Mouse (Mus musculus): ENCODE data around the gene Caprin1. TPM values are rescaled to one million over a fixed set of nuclear protein-coding genes. Genes with fewer than 3 reads are reported as not detected.

The Caprin1 gene
- polyA plus RNA-seq, 1 experiment from 2014 or later: 69.2 TPM

DNA sequence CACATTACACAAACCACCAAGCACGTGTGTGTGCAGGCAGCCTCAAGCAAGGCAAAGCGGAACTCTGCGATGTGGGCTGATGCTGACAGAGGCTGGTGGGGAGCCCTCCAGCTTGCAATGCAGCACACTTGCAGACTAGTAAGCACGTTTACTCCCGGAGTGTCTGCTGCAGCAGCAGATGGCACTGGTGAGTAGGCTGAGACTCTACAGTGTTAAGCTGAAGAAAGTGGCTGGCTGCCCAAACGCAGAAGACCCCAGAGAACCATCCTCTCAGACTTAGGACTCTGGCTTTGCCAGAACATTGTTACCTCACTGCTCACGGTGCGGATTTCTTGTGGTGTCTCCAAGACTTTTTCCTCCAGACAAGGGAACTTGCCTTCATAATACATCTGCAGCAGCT, 66.5 kb downstream of the Caprin1 start:
- H3K4me2 ChIP-seq (ENCODE audit: low read depth, low read length): no peak overlapping the region
- H3K36me3 ChIP-seq (replicated peaks; ENCODE audit: insufficient read depth, low read length): peaks cover 54% of the 10 kb centered on the region
- no peak for DNase-seq
- H3K4me1 ChIP-seq (ENCODE audit: insufficient read depth): no peaks in the 10 kb centered on the region
- ATAC-seq: no peak
- no peak overlapping the region for H3K4me3 ChIP-seq (ENCODE audit: low read depth, low read length)
- no peak overlapping the region for H3K27ac ChIP-seq (ENCODE audit: low read depth)
- TF ChIP-seq CTCF (IDR thresholded peaks at IDR 0.05; ENCODE audit: low read depth): no peak
- no peak for TF ChIP-seq EP300 (IDR thresholded peaks at IDR 0.05; ENCODE audit: low read depth)
- 89% methylated on average over 8 of the region's 8 CpGs for WGBS (ENCODE audit: insufficient replicate concordance)
- no peaks in the 10 kb centered on the region for H3K9me3 ChIP-seq (ENCODE audit: low read length)
- no peaks in the 10 kb centered on the region for H3K27me3 ChIP-seq (ENCODE audit: insufficient read depth, low read length)
- H3K9ac ChIP-seq (replicated peaks): no peak overlapping the region

DNA sequence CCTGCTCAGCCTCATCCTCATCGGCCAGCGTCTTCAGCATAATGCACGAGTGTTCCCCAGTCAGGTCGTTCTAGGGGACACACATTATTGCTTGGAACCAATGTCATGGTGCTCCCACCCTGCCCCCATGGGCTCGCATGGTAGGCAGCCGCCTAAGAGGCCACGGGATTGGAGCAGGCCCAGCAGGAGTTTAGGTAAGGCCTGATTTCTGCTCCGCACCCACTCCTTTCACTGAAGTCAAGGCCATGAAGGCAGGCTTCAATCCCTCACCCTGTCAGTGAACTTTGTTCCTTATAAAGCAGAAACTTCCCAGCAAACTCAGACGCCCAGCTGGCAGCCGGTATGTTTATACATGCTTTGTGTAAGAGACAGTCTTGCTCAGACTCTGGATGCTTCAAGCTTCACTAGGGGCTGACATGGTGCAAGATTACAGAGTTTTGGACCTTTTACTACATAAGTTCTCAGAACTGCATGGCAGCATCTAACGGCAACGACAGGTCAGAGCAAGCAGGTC, 69.4 kb downstream of the Caprin1 start:
- WGBS (ENCODE audit: insufficient replicate concordance): 75% methylated on average over 12 of the region's 12 CpGs
- H3K4me2 ChIP-seq (ENCODE audit: low read depth, low read length): no peak overlapping the region
- H3K27me3 ChIP-seq (ENCODE audit: insufficient read depth, low read length): no peaks in the 10 kb centered on the region
- ATAC-seq: peak; percentile 59; the same call in 1 of the 2 replicates
- H3K9me3 ChIP-seq (ENCODE audit: low read length): no peaks in the 10 kb centered on the region
- TF ChIP-seq EP300 (IDR thresholded peaks at IDR 0.05; ENCODE audit: low read depth) (no peak), CTCF (IDR thresholded peaks at IDR 0.05; ENCODE audit: low read depth) (no peak)
- H3K9ac ChIP-seq (replicated peaks): no peak overlapping the region
- no peak for DNase-seq
- H3K36me3 ChIP-seq (replicated peaks; ENCODE audit: insufficient read depth, low read length): peaks cover 46% of the 10 kb centered on the region
- no peaks in the 10 kb centered on the region for H3K4me1 ChIP-seq (ENCODE audit: insufficient read depth)
- H3K27ac ChIP-seq (ENCODE audit: low read depth): peak overlapping the region; percentile 49; the same call in 1 of the 2 replicates
- H3K4me3 ChIP-seq (ENCODE audit: low read depth, low read length): no peak overlapping the region

- ATAC-seq (no peak), DNase-seq (no peak)
- H3K4me1 ChIP-seq (ENCODE audit: insufficient read depth): no peaks in the 10 kb centered on the region
- TF ChIP-seq EP300 (IDR thresholded peaks at IDR 0.05; ENCODE audit: low read depth): no peak
- no peak for TF ChIP-seq CTCF (IDR thresholded peaks at IDR 0.05; ENCODE audit: low read depth)
- 64% methylated on average over 2 of the region's 2 CpGs for WGBS (ENCODE audit: insufficient replicate concordance)
- no peak overlapping the region for H3K4me3 ChIP-seq (ENCODE audit: low read depth, low read length)
- no peaks in the 10 kb centered on the region for H3K27me3 ChIP-seq (ENCODE audit: insufficient read depth, low read length)
- no peak overlapping the region for H3K4me2 ChIP-seq (ENCODE audit: low read depth, low read length)
- no peak overlapping the region for H3K27ac ChIP-seq (ENCODE audit: low read depth)
- H3K36me3 ChIP-seq (replicated peaks; ENCODE audit: insufficient read depth, low read length): peaks cover 39% of the 10 kb centered on the region
- H3K9ac ChIP-seq (replicated peaks): no peak overlapping the region
- H3K9me3 ChIP-seq (ENCODE audit: low read length): no peaks in the 10 kb centered on the region
Observed at GRCm38 (mm10) chr2:103724521-103724920, 72.9 kb downstream of the Caprin1 start.

- peaks cover 27% of the 10 kb centered on the region for H3K36me3 ChIP-seq (replicated peaks; ENCODE audit: insufficient read depth, low read length)
- ATAC-seq: no peak
- no peaks in the 10 kb centered on the region for H3K9me3 ChIP-seq (ENCODE audit: low read length)
- no peak for TF ChIP-seq EP300 (IDR thresholded peaks at IDR 0.05; ENCODE audit: low read depth)
- TF ChIP-seq CTCF (IDR thresholded peaks at IDR 0.05; ENCODE audit: low read depth): no peak
- H3K4me3 ChIP-seq (ENCODE audit: low read depth, low read length): no peak overlapping the region
- 91% methylated on average over 7 of the region's 7 CpGs for WGBS (ENCODE audit: insufficient replicate concordance)
- no peak overlapping the region for H3K9ac ChIP-seq (replicated peaks)
- no peak overlapping the region for H3K27ac ChIP-seq (ENCODE audit: low read depth)
- peaks cover 4% of the 10 kb centered on the region; the same call in 1 of the 2 replicates for H3K4me1 ChIP-seq (ENCODE audit: insufficient read depth)
- DNase-seq: no peak
- no peaks in the 10 kb centered on the region for H3K27me3 ChIP-seq (ENCODE audit: insufficient read depth, low read length)
- no peak overlapping the region for H3K4me2 ChIP-seq (ENCODE audit: low read depth, low read length)
Observed at GRCm38 (mm10) chr2:103719292-103719646, 78.2 kb downstream of the Caprin1 start.

DNA sequence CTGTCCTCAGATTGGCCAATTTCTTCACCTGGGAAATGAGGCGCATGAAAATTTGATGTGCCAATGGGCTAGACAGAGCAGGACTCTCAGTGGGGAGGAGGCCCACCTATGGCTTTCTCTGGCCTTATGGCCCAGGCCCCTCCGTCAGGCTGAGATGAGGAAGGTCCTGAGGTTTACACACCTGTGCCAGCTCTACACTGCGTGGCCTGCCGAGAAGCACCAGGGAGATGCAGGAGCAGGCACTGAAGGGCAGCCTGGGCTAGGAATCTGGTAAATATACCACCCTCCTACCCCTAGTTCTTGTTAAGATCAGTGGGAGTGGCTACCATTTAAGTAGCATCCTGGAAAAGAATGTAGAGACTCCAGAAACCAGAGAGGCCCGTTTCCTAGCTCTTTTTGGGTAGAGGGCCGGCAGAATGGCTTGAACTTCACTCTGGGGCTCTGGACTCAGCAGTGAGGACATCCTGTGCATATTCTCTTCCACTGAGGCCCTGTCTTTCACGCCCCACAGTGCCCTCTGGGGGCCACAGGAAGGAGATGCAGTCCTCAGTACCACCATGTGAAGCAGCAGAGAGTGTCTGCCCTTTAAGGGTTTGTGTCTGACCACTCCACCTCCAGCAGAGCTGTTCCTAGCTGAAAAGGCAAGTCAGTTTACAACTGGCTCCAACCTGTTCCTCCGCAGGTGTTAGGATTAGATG, 78.7 kb downstream of the Caprin1 start:
- Histone ChIP-seq H3K9me3 (ENCODE audit: low read length) (no peaks in the 10 kb centered on the region), H3K4me1 (ENCODE audit: insufficient read depth) (peaks cover 4% of the 10 kb centered on the region), H3K9ac (replicated peaks) (no peak overlapping the region), H3K4me3 (ENCODE audit: low read depth, low read length) (no peak overlapping the region), H3K4me2 (ENCODE audit: low read depth, low read length) (no peak overlapping the region), H3K27me3 (ENCODE audit: insufficient read depth, low read length) (no peaks in the 10 kb centered on the region), H3K36me3 (replicated peaks; ENCODE audit: insufficient read depth, low read length) (peaks cover 27% of the 10 kb centered on the region), H3K27ac (ENCODE audit: low read depth) (no peak overlapping the region)
- DNase-seq: peak; percentile 73
- WGBS (ENCODE audit: insufficient replicate concordance): 65% methylated on average over 8 of the region's 8 CpGs
- peak; percentile 62 for ATAC-seq
- TF ChIP-seq CTCF (IDR thresholded peaks at IDR 0.05; ENCODE audit: low read depth) (peak; percentile 91), EP300 (IDR thresholded peaks at IDR 0.05; ENCODE audit: low read depth) (no peak)

GRCm38 (mm10) chr2:103714412-103714811, 83.0 kb downstream of the Caprin1 start:
- Histone ChIP-seq H3K27me3 (ENCODE audit: insufficient read depth, low read length) (no peaks in the 10 kb centered on the region), H3K4me1 (ENCODE audit: insufficient read depth) (peaks cover 8% of the 10 kb centered on the region), H3K36me3 (replicated peaks; ENCODE audit: insufficient read depth, low read length) (peaks cover 10% of the 10 kb centered on the region), H3K9ac (replicated peaks) (no peak overlapping the region), H3K27ac (ENCODE audit: low read depth) (peak overlapping the region; percentile 84), H3K9me3 (ENCODE audit: low read length) (no peaks in the 10 kb centered on the region), H3K4me2 (ENCODE audit: low read depth, low read length) (no peak overlapping the region), H3K4me3 (ENCODE audit: low read depth, low read length) (no peak overlapping the region)
- TF ChIP-seq CTCF (IDR thresholded peaks at IDR 0.05; ENCODE audit: low read depth): no peak
- no peak for TF ChIP-seq EP300 (IDR thresholded peaks at IDR 0.05; ENCODE audit: low read depth)
- no peak for ATAC-seq
- DNase-seq: no peak
- WGBS (ENCODE audit: insufficient replicate concordance): 50% methylated on average over 4 of the region's 4 CpGs
